Mouse (Mus musculus): ENCODE data around the gene Zfp446.

Zfp446 gene

DNA sequence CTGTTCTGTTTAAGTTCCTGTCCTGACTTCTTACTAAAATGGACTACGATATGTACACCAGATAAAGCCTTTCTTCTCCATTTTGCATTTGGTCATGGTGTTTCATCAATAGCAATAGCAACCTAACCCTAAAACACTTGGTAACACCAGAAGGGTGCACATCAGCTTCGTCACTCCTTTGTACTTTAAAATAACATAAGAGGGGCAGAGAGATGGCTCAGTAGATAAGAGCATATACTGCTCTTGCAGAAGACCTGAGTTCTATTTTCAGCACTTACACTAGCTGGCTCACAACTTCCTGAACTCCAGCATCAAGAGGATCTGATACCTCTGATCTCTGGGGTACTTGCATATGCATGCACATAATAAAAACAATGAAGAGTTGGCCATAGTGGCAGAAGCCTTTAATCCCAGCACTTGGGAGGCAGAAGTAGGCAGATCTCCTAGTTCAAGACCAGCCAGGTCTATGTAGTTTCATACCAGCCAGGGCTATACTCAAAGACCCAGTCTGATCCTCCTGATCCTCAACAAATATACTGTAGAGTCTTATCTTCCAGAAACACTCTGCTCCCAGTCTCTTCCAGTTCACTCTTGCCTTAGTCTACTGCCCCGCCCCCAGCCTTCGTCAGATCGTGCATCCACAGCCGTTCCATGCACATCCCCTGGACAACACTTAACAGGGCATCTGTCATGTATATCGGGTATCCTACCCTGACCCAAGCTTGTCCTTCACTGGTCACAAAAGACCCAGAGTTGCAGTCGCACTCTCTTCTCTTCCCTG, 10.0 kb downstream of the Zfp446 start:
- no peak for DNase-seq

DNA sequence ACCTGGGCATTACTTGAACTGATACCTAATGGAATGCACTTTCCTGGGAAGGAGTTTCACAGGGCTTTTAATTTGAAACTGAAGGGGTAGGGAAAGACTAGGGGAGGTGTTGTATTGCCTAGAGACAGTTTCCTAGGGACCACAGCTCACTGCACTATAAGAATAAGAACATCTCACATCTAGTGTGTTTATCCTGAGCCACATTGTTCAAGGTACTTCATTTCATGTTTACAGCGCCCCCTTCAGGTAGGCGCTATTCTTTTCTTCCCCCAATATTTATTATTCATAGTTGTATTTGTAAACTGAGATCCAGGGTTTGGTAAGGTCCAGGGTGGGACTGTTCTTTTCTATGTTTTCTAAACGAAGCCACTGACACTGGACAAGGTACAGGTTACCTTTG, 14.6 kb downstream of the Zfp446 start:
- DNase-seq, result no peak

DNA sequence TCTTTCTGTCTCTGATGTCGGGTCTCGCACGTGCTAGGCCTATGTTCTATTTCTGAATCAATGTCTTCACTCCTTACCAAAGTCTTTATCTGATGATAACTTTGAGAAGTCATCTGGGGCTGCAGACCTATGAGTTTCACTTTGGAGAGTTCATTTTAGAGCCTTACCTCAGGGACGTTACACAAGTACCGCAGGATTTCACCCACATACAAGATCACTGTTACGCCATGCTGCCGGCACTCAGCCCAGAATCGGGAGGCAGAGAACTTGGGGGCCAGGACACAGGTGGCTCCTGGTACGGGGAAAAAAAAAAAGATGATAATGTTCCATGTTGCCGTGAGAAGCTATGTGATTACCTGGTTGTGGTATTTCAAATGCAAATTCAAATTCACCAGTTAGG, 15.5 kb downstream of the Zfp446 start:
- DNase-seq, result no peak

DNA sequence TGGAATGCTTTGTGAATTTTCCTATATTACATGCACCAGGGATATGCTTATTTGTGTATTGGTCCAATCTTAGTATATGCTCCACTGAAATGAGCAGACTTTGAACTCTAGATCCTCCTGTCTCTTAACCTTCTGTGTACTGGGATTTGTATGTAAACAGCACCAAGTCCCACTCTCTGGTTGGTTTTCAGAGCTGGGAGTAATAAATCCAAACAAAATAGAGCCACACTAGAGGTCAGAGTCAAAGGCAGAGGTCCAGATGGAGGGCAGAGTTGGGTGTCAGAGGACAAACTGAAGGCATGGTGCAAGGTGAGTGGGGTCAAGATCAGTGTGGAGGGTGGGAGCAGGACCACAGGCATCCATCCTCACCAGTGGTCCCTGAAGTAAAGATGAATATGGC, 18.2 kb downstream of the Zfp446 start:
- no peak for DNase-seq

DNA sequence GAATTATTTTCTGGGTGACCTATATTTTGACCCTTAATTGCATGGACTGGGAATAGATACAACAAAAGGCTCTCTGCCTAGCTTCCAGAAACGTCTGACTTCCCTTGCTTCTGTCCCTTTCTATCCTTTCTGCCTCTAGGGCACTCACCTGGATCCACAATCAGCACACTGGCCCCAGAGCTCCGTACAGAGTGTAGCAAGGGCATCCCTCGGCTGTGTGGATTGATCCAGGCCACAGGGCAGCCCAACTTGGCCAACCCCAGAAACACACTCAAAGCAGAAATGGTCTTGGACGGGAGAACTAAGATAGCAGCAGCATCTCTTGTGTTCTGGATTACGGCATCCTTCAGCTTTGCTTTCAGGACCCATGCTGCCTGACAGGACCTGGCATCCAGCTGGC, 19.6 kb downstream of the Zfp446 start:
- DNase-seq, result no peak

DNA sequence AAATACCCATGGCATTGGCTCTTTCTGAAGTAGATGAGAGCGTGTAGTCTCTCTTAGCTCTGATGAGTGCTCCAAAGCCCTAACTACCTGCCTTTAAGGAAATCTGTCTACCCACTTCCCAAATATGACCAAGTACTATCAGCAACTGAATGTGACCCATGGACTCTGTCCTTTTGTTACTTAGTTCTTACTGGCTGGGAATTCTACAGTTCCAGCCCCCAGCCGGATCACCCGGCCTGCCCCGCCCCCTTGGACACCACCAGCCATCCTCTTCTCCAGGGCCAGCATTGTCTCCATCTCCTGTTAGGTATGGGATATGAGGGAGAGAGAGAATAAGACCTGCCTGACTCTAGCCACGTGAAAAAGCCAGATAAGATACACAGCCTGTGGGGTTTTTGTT, 20.4 kb downstream of the Zfp446 start, which contains the start of gene Slc27a5:
Gene Slc27a5 (minus strand): TSS at position 140 of the 400 bp plus-strand sequence.
- no peak for DNase-seq

DNA sequence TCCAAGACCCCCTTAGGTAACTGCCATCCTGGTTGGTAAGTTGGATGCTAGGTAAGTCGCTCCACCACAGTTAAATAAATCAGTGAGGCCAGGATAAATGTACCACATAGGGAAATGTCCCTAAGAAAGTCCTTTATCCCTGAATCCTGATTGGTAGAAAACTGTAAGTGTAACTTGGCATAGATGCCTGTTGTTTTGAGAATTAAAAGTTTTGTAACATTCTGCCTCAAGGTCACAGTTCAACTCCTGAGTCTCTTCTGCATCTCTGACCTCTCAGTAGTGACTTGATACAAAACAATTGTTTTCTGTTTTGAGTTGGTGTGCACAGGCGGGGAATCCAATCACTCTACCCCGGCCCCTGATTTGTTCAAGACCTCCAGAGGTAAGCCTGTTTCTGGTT, 21.2 kb downstream of the Zfp446 start, which contains the start of gene Trim28:
Gene Trim28 (plus strand): TSS at position 264 of the 400 bp plus-strand sequence.
- no peak for DNase-seq

DNA sequence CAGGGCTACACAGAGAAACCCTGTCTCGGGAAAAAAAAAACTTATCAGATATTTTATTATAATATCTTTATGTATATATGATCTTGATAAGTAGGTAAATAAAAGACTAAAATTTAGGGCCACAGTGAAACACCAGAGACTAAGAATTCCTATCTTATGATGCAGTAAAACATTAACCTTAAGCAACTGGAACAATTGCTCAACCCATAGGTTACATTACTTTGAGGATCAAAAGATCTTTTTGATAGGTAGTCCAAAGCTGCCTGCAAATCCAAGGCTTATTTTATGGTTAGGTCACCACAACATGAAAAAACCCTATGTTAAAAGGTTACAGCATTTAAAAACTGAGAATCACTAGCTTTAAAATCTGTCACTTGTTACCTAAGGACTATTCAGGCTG, 23.9 kb downstream of the Zfp446 start:
- no peak for DNase-seq

DNA sequence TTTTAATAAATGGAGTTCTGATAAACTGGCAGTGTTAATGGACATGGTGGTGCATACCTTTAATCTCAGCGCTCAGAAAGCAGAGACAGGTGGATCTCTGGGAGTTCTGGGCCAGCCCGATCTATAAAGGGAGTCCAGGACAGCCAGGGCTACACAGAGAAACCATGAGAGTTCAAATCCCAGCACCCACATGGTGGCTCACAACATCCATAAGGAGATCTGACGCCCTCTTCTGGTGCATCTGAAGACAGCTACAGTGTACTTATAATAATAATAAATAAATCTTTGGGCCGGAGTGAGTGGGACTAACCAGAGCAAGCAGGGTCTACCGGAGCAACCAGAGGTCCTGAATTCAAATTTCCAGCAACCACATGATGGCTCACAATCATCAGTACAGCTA, 25.7 kb downstream of the Zfp446 start:
- no peak for DNase-seq

DNA sequence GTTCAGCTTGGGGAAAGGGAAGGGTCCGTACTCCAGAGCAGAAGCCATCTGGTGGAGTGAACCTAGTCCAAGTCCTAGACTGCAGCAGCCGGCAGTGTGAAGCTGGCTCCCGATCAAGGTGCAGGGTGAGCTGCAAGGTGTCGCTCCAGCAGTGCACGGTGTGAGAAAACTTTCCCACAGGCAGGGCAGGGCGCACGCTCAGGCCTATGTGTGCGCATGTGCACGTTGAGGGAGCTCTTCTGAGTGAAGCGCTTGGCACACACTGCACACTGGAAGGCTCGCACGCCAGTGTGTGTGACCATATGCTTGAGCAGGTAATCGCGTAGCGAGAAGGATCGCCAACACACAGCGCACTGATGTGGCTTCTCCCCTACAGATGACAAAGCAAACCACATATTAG, 28.4 kb downstream of the Zfp446 start:
- peak in 1 of 2 experiments; percentile 29 for DNase-seq

DNA sequence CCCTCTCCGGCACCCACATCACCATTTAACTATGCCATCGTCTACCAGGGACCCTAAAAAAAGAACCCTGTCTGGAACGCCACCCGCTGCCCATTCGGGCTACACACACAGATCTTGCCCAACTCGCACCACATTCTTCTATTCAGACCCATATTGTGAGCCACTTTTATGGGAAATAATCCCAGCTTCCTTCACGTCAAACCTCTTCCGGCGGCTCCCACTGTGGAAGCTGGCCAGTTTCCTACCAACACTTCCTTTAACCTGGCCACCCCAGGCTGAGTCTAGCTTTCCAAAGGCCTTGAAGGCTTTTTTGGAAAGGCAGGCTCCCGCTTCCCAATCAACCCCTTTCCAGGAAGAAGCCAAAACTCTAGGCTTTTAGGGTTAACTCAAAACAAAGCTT, 28.9 kb downstream of the Zfp446 start:
- no peak for DNase-seq

DNA sequence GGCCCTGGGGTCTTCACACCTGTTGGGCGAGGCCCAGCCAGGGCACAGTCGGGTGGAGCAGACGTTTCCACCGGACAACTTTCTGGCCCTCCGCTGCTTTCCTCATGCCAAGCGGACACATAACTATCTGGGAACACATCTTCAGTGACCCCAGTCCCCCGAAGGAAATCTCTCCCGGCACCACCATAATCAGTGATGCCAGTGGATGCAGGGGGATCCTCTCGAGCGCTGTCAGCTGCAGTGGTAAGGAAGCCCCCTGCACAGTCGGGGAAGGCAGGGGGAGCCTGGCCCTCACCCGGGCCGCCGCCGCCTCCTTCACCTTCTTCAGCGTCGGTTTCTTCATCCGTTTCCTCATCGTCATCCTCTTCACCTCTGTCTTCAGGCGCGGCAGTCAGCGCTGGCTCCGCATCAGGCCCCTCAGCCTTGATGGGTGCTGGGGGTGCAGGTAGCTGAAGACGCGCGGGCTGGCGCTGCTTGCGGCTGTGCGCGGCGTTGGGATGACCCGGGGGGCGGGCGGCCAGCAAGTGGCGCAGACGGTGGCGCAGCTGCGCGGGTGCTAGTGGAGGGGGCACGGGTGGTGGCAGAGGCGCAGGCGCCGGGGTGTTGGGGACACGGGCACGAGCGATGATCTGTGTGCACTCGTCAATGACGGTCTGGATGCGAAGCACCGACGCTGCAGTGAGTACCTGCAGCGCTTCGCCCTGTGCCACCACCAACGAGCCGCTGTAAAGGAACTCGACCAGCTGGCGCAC, 29.9 kb downstream of the Zfp446 start:
- no peak for DNase-seq

DNA sequence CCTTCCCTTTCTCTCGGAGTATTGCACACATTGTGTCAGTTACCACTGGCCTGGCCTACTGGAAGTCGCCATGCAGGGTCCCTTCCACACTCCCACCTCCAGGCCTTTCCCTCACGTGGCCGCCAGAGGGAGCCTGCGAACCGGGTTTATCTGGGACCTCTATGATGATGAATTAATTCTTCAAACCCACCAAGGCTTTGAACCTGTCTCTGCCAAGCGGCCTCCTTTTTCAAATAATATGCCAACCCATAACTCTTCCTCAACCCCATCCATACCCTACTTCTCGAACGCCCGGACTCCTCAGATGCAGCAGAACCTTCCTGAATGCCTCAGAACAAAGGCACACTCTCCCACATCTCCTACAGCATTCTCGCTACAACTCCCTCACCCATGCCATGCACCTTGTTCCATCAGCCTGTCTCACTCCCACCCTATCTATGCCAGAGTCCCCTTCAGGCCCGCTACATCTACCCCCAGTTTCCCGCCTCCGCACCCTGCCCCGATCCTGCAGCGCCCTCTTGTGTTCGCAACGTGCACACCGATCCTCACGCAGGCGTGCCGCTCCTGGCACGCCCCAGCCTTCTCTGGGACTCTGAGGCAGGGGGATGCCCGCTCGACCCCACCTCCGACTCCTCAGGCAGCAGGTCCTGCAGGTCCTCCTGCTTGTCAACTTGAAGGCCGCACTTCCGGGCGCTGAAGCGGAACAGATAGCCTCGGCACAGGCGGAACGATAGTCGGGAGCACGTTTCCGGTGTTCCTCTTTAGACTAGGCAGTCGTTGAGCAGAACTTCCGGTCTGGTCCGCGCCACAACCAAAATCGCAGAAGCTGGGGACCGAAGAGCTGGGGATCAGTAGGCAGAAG, 31.7 kb downstream of the Zfp446 start:
- peak; percentile 89 to 95 for DNase-seq

DNA sequence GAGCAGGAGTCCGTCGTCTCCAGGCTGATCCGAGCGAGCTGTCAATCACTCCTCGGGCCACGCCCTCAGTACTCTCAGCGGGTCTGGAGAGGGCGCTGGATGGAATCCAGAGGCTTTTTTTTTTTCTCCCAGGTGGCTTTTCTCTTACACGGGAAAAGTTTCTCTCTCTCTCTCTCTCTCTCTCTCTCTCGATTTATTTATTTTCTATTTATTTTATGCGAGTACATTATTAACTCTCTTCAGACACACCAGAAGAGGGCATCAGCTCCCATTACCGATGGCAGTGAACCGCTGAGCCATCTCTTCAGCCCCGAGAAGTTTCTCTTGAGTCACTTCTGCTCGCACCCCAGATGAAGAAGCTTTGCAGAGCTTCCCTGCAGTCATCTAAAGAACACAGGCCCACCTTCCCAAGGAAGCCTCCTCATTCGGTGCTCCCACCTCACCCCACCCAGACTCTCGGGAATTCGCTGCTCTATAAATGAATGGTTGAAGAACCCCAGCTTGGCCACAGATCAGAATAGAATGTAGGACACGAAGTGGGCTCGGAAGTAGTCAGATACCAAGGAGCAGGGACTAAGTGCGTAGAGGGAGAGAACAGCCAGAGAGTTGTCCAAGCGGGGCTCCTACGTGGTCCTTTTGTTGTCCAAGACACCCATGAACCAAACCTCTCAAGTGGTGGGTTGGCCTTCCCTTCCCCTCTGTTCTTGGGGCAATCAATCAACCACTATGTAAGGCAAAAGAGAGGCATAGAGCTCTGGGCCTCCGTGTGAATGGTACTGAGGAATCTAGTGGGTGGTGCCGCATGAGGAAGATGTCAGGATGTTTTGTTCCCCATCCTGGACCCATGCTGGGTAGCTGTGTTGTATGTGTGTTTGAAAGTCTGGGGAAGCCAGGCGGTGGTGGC, 32.6 kb downstream of the Zfp446 start, which contains the start of gene Zbtb45:
Gene Zbtb45 (minus strand): TSS at position 30 of the 904 bp plus-strand sequence.
- no peak for DNase-seq

DNA sequence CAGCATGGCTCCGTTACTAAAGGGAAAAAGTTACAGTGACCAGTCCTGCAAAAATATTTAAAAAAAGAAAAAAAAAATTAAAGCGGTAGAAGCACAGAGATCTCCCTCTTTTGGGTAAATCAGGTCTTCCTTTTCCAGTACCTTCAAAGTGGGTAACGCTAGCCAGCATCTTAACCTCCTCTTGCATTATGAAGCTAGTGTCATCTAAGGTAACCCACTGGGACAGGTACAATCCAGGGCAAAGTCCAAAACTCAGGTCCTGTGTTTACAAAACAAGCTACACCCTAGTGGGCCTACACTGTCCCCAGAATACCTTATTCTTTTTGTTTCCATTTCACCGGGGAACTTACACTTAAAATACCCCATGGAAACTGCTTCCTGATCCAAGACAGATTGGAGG, 36.0 kb downstream of the Zfp446 start:
- DNase-seq, result no peak

DNA sequence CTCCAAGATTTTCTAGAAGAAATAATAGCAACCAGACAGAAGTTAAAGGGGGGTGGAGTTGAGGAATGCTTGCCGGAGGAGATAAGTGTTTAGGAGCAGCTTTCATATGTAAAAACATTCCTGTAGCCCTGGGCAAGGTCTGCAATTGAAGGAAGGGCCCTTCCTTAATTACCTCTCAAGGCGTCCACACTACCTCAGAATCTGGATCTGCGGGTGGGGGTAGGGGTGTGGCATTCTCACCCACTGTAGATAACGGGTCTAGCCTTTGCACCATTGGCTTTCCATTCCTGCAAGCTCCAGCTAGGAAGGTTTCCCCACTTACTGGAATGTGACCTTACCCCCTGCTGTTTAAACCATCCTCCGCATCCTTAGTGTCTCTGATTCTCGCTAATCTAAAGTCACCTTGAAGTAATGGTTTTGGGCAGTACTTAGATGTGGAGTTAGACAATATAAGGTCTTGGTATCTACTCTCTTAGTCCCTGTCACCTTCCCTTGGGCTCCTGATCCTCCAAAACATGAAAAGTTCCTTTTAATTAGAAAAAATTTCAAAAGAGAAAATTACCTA, 36.7 kb downstream of the Zfp446 start:
- DNase-seq, result no peak

DNA sequence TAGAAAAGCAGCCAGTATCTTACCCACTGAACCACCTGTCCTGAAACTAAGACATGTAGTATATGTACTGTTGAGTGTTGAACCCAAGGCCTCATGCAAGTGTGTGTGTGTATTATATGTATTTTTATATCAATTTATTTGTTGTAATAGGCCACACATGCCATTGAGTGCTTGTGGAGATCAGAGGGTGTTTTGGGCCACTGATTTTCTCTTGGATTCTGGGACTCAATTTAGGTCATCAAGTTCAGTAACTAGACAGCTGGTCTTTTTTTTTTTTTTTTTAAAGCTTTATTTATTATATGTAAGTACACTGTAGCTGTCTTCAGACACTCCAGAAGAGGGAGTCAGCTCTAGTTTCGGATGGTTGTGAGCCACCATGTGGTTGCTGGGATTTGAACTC, 37.6 kb downstream of the Zfp446 start:
- no peak for DNase-seq

DNA sequence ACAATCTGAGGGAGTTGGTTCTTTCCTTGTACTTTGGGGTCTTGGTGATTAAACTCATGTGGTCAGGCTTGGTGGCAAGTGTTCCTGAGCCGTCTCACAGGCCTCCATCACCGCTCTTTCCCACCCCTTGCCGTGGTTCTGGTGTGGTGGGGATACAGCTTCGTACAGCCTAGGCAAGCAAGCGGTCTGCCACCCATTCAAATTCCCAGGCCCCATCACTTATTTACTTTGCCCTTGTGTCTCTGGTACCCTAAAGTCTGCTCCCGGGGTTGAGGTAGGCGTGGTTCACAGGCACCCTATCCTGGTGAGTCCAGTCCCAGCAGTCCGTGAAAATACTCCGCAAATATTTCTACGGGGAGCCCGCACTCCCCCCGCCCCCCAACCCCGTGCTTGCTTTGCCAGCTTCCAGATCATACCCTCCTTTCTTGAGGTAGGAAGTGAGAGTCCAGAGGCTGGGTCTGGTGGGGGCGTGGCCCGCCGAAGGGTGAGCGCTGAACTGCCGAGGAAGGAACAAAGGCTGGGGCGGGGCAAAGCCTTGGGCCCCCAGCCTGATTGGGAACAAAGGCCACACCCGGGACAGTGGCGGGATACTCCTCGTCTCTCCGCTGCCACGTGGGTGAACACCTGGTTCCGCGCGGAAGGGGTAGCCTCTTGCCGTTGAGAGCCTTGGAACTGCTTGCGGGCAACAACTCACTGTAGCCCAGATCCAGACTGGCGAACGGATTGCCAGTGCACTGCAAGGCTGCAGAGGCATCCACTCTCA, 45.3 kb downstream of the Zfp446 start:
- peak in 1 of 2 experiments; percentile 40 for DNase-seq

DNA sequence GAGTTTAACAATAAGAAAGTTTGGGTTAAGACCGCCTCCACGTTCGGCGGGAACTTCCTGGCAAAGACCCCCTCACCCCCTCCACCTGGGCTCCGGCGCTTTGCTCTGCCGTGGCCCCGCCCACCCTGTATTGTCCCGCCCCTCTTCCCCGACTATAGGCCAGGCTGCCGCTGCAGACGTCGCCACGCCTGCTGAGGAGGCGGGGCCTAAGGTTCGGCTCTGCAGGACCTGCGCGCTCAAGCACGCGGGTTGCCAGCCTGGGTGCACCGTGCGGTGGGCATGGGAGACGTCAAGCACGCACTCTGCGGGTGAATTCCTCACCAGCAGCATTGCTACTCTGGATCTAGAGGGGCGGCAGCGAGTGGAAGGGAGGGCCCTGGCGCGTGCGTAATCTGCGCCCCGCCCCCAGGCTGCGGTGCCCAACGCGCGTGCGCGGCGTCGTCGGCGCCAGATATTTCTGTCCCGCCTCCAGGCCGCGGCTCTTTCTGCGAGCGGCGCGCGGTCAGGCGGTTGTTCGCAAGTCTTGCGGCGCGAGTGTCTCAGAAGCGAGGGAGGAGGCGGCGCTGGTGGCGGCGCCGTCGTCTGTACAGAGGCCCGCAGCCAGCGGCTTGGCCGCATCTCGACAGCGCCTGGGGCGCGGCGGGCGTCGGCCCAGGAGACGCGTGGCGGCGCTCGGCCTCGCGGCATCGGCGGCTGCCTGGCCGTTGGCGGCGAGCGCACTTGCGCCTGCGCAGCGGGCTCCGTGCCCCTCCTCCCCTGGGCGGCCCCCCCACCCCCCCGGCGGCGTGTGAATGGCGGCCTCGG, 46.5 kb downstream of the Zfp446 start:
- peak; percentile 93 to 96 for DNase-seq

DNA sequence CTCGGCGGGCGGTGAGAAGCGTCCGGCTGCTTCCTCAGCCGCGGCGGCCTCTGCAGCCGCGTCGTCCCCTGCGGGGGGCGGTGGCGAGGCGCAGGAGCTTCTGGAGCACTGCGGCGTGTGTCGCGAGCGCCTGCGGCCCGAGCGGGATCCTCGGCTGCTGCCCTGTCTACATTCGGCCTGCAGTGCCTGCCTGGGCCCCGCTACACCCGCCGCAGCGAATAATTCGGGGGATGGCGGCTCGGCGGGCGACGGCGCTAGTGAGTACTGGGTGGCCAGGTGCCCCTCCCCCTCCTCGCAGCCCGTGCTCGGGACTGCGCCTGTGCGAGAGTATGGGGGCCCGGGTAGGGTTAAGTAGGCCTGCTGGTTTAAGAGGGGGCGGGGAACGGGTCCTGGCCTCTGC, 47.2 kb downstream of the Zfp446 start:
- DNase-seq, result peak; percentile 77 to 83
